Mouse (Mus musculus) left cerebral cortex, postnatal 4 days (tissue): ENCODE data around the gene Tbx18. TPM values are rescaled to one million over a fixed set of nuclear protein-coding genes. Genes with fewer than 3 reads are reported as not detected.

Source experiments
- DNase-seq: peaks from one replicate; pipeline ENCODE4 v3.0.0-alpha.2; 2022
- intact Hi-C: fragments of 180-260 bp; cut with DNase I; formaldehyde crosslinking; loops from one replicate; pipeline ENCODE4 v1.15.1; 2025
- total RNA-seq, 2 experiments: library from RNA; stranded (reverse); gene quantifications; 2 replicates each; pipeline ENCODE4 v1.2.3; 2021

Gene Tbx18
- 1 to 10 TPM; 6.7 to 7.2 TPM for total RNA-seq

- intact Hi-C loops = loop anchor here (5.0 to 10.0 kb wide), 2 partner anchors 314 to 494 kb away; no protein-coding TSS in a partner anchor
- peak; percentile 89 for DNase-seq
These were observed at the start of gene Tbx18 for GRCm38 (mm10) chr9:87730961-87731535. TSS of gene Tbx18 (minus strand) at chr9:87731260.

GRCm38 (mm10) chr9:87773951-87774350 is 42.9 kb upstream of the Tbx18 start:
- DNase-seq = no peak
- intact Hi-C loops = no loop called here

GRCm38 (mm10) chr9:87755621-87756020 is 24.6 kb upstream of the Tbx18 start:
- intact Hi-C loops = no loop called here
- no peak for DNase-seq

DNA sequence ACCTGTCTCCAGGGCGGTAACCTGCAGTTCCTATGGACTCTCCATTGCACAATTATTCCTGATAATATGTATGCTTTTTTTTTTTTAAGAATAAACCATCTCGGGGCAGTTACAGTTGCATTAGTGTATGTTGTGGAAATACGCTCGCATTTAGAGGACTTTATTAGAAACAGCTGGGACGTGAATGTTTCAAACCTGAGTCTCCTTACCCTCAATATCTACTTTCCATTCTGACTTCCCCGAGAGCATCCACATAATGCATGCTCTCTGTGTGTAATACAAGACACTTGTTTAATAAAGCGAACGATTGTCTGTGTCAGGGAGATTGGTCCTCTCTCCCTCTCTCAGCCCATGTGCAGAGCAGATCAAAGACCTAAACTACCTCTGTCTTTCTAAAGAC is 10.5 kb upstream of the Tbx18 start:
- intact Hi-C loops = loop anchor here (10.0 kb wide), 1 partner anchor 333 kb away; no protein-coding TSS in a partner anchor
- no peak for DNase-seq

DNA sequence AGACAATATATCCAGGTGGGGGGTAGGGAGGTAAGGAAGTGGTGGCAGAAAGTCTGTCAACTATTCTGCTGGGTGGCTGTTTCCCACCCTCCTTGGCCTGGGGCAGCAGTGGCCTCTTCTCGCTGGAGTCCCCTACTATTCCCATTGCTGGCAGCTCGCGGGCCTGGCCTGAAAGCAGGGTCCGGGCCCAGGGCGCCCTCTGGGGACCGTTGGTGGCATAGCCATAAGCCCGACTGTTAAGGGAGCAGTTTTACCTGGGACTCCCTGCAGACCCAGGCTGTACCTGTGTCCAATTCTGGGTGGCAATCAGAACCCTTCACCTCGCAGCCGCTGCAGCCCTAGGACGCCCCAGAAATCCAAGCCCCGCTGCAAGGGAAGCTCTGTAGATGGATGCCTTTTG is 9.6 kb upstream of the Tbx18 start:
- DNase-seq = peak; percentile 78
- intact Hi-C loops = loop anchor here (10.0 kb wide), 1 partner anchor 334 kb away; no protein-coding TSS in a partner anchor

DNA sequence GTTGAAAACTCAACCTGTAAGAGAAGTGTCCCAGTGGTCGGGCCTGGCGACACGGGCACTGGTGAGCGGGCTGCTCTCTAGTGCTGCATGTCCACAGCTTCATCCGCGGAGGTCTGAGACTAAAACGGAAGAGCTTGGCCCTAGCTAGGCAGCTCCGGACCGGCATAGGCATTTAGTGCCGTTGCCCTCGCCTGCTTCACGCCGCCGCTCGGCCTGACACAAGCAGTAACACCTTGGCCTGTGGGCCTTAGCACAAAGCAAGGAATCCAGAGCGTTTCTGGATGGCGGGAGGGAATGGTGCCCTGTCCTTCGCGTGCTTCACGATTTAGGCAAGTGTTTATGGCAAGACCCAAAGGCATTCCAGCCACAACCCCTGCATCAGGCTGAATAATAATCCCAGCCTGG is 9.2 kb upstream of the Tbx18 start:
- peak; percentile 8 for DNase-seq
- intact Hi-C loops = loop anchor here (10.0 kb wide), 1 partner anchor 335 kb away; no protein-coding TSS in a partner anchor

- peak; percentile 15 for DNase-seq
- intact Hi-C loops = loop anchor here (10.0 kb wide), 2 partner anchors 335 to 485 kb away; no protein-coding TSS in a partner anchor
These were observed 8.6 kb upstream of the Tbx18 start for GRCm38 (mm10) chr9:87739543-87740161.

- no peak for DNase-seq
- intact Hi-C loops = loop anchor here (10.0 kb wide), 1 partner anchor 486 kb away; no protein-coding TSS in a partner anchor
These were observed 7.9 kb upstream of the Tbx18 start for GRCm38 (mm10) chr9:87738766-87739542.

DNA sequence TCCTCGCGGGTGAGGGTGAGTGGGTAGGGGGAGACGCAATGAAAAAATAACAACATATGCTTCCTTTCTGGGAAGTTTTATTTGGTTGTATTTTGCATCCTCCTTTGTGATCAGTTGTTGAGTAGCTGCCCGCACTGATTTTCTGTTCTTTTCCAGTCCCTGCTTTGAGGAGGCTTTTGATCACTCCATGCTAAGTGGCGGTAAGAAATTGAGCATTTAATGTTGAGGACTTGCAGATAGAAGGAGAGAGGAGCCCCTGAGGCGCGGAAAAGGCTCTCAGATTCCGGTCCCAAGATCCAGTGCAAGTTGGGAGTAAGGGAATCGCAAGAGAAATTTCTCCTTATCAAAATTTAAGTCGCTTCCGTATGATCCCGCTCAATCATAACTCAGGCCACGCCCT is 7.1 kb upstream of the Tbx18 start:
- intact Hi-C loops = loop anchor here (10.0 kb wide), 1 partner anchor 487 kb away; no protein-coding TSS in a partner anchor
- DNase-seq = no peak

DNA sequence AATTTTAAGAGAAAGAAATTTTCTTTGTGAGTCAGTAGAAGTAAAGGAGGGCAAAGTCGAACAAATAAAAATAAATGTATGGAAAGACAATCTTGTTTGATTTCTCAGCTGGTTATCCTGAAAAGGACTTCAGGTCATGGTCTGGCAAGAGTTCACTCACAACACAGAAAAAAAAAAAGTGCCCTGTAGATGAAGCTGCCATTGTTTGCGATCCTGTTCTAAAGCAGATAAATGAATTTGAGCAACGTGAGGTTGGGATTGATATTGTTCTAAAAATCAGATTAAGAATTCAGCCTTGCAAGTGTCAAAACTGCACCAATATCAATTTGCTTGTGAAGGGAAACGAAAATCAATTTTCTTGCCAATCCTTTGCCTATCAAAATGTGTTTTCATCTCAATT is 6.2 kb upstream of the Tbx18 start:
- DNase-seq = no peak
- intact Hi-C loops = loop anchor here (10.0 kb wide), 1 partner anchor 488 kb away; no protein-coding TSS in a partner anchor

- DNase-seq = no peak
- intact Hi-C loops = loop anchor here (10.0 kb wide), 1 partner anchor 490 kb away; no protein-coding TSS in a partner anchor
These were observed 4.0 kb upstream of the Tbx18 start for GRCm38 (mm10) chr9:87735046-87735445.

DNA sequence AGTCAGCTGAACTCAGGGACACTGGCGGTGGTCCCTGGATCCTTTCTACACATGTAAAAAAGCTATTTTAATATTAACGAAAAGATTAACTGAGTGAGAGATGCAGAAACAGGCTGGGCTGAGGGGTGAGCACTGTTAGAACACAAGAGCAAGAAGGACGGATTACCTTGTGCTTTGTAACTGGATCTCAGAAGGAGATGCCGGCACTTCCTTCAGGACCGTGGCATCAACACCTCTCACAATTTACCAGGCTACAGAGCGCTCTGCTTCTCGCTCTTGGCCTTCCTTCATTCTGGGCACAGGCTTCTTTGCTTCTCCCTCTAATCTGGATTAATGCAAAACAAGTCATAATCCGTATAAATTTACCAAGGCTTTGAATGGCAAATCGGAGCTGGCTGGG is 3.6 kb upstream of the Tbx18 start:
- intact Hi-C loops = loop anchor here (5.0 to 10.0 kb wide), 2 partner anchors 317 to 490 kb away; no protein-coding TSS in a partner anchor
- no peak for DNase-seq

- intact Hi-C loops = loop anchor here (5.0 to 10.0 kb wide), 2 partner anchors 316 to 491 kb away; no protein-coding TSS in a partner anchor
- no peak for DNase-seq
These were observed 2.7 kb upstream of the Tbx18 start for GRCm38 (mm10) chr9:87733732-87734131.

- no peak for DNase-seq
- intact Hi-C loops = loop anchor here (5.0 to 10.0 kb wide), 2 partner anchors 316 to 492 kb away; no protein-coding TSS in a partner anchor
These were observed 2.2 kb upstream of the Tbx18 start for GRCm38 (mm10) chr9:87733236-87733630.

- intact Hi-C loops = loop anchor here (5.0 to 10.0 kb wide), 2 partner anchors 315 to 492 kb away; no protein-coding TSS in a partner anchor
- DNase-seq = no peak
These were observed 1.6 kb upstream of the Tbx18 start for GRCm38 (mm10) chr9:87732416-87733235.

- intact Hi-C loops = loop anchor here (5.0 to 10.0 kb wide), 2 partner anchors 313 to 494 kb away; no protein-coding TSS in a partner anchor
- DNase-seq = peak; percentile 30
These were observed 644 bp downstream of the Tbx18 start for GRCm38 (mm10) chr9:87730271-87730960.

DNA sequence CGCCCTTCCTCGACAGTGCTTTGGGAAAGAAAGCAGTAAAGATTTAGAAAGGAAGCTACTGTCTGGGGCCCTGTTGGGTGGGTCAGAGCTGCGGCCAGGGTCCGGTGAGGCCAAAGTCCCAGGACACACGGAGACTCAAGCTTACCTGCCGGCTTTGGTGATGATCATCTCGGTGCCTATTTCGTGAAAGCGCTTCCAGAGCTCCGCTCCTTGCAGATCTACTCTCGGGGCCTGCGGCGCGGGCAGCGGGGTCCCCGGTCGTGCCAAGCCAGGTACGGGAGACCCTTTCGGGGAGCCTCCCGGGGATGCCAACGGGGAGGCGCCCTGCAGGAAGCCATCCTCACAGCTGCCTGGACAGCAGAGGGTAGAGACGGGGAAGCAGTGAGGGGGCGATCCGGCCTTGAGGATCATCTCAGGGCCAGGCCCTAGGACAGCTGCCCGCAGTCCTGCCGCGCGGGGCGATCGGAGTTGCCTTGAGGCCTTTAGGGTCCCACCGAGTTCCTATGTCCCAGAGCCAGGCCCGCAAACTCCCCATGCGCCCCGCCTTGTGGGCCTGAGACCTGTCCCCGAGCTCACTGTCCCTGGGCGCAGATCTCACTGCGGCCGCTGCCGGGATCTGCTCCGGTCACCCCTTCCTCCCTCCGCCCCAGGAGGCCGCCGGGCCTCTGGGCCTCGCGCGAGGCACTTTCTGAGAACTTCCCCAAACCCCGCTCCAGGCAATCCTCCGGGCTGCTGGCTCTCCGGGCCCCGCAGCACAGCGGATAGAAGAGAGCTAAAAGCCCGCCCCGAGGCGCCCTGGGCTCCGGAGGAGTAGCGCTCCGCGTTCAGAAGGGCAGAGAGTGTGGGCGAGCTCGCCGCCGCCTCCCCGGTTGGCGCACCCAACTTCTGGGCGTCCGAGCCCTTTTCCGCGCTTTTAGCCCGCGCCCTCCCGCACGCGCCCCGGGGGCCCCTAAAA is 1.5 kb downstream of the Tbx18 start:
- peak; percentile 14 for DNase-seq
- intact Hi-C loops = loop anchor here (5.0 to 10.0 kb wide), 2 partner anchors 312 to 495 kb away; no protein-coding TSS in a partner anchor

DNA sequence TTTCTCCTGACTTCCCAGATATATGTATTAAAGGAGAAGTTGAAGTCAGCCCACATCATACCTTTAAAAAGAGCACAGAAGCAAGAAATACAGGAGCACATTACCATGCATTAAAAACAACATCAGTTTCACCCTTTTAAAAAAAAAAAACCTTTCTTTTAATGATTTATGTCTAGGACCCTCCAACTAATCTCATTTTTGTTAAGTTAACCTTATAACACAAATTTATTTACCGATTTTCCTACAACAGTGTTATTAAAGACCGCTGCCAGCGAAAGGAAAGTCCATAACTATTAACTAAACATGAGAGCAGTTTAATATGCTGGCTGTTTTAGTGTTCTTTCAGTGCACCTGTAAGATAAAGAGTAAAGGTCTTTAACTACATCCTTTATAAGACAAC is 3.0 kb downstream of the Tbx18 start:
- no peak for DNase-seq
- intact Hi-C loops = no loop called here
